13 mouse cellular contexts compared by ENCODE assay signal in genomic region chr2:60864256-60864795, GRCm38 (mm10).
DNase-seq lines count a peak whose midpoint lies in the region; ATAC-seq and TF ChIP-seq lines count a peak whose summit lies in the region.
"Had no signal": no experiment of that assay in that cellular context is flagged by ENCODE, and none has a peak within 500 bp of the region (broad histone marks: within the 10 kb centered on the region; RNA-seq: fewer than 3 reads in every experiment).

No protein-coding gene starts in this region.

- no peak for TF ChIP-seq CTCF in lung, embryonic 14.5 days (IDR thresholded peaks at IDR 0.05; ENCODE audit: low read depth)

- intact Hi-C loops in heart, postnatal 36 days (cut with DNase I), result no loop called here

- peaks cover 56% of the 10 kb centered on the region for H3K4me1 ChIP-seq in heart, embryonic 10.5 days
- peaks cover 19% of the 10 kb centered on the region for H3K4me1 ChIP-seq in lung, embryonic 14.5 days (ENCODE audit: insufficient read depth)
- peaks cover 42% of the 10 kb centered on the region for H3K4me1 ChIP-seq in brown adipose tissue, adult 24 weeks (ENCODE audit: control insufficient read depth, insufficient read depth, insufficient read length, low read length)
- H3K4me1 ChIP-seq in liver, embryonic 16.5 days (ENCODE audit: control insufficient read depth, low read depth, low read length), result peaks cover 34% of the 10 kb centered on the region
- peaks cover 6% of the 10 kb centered on the region for H3K4me1 ChIP-seq in hindbrain, embryonic 12.5 days
- no peaks in the 10 kb centered on the region for H3K4me1 ChIP-seq in forebrain, embryonic 15.5 days
- H3K4me1 ChIP-seq: forebrain, embryonic 13.5 days had no signal

- 65% methylated on average over 5 of the region's 5 CpGs for WGBS in heart, embryonic 10.5 days
- 45% methylated on average over 5 of the region's 5 CpGs for WGBS in lung, embryonic 14.5 days
- 57% methylated on average over 5 of the region's 5 CpGs for WGBS in liver, embryonic 16.5 days (ENCODE audit: insufficient replicate concordance)
- WGBS in hindbrain, embryonic 12.5 days, result 84% methylated on average over 5 of the region's 5 CpGs
- WGBS in forebrain, embryonic 15.5 days, result 76% methylated on average over 5 of the region's 5 CpGs

- ATAC-seq in lung, embryonic 14.5 days (ENCODE audit: insufficient read depth), result no peak
- no peak for ATAC-seq in liver, embryonic 16.5 days (ENCODE audit: low read depth)
- no peak for ATAC-seq in hindbrain, embryonic 12.5 days (ENCODE audit: low FRiP score)
- no peak for ATAC-seq in forebrain, embryonic 15.5 days (replicated peaks)

- 0 out of 2 replicates have a peak overlapping the region, but pooled peaks have one; percentile 47 for H3K27ac ChIP-seq in heart, embryonic 10.5 days
- H3K27ac ChIP-seq in lung, embryonic 14.5 days (ENCODE audit: low read depth), result peak overlapping the region; percentile 7; the same call in 1 of the 2 replicates
- H3K27ac ChIP-seq in brown adipose tissue, adult 24 weeks (replicated peaks; ENCODE audit: low read depth, low read length), result peak overlapping the region; percentile 0; the same call in 1 of the 2 replicates
- H3K27ac ChIP-seq in liver, embryonic 16.5 days (ENCODE audit: low read length), result peak overlapping the region; percentile 69
- H3K27ac ChIP-seq in hindbrain, embryonic 12.5 days, result no peak overlapping the region
- no peak overlapping the region for H3K27ac ChIP-seq in forebrain, embryonic 15.5 days (replicated peaks)
- H3K27ac ChIP-seq: forebrain, embryonic 13.5 days; stomach, embryonic 15.5 days had no signal

- no peak for DNase-seq in heart, embryonic 10.5 days (ENCODE audit: low spot score)
- no peak for DNase-seq in heart, postnatal 36 days
- DNase-seq in lung, embryonic 14.5 days, result no peak
- no peak for DNase-seq in lung, adult 18-20 months
- DNase-seq: adrenal gland, adult 2 months had no signal

- H3K36me3 ChIP-seq in heart, embryonic 10.5 days, result peaks cover 24% of the 10 kb centered on the region
- no peaks in the 10 kb centered on the region; the same call in 1 of the 2 replicates for H3K36me3 ChIP-seq in lung, embryonic 14.5 days (ENCODE audit: insufficient read depth)
- no peaks in the 10 kb centered on the region for H3K36me3 ChIP-seq in liver, embryonic 16.5 days (ENCODE audit: control insufficient read depth, insufficient read depth)
- H3K36me3 ChIP-seq in hindbrain, embryonic 12.5 days, result no peaks in the 10 kb centered on the region
- H3K36me3 ChIP-seq in forebrain, embryonic 15.5 days, result no peaks in the 10 kb centered on the region
- H3K36me3 ChIP-seq: stomach, embryonic 15.5 days had no signal

- H3K4me2 ChIP-seq in lung, embryonic 14.5 days, result no peak overlapping the region
- H3K4me2 ChIP-seq in liver, embryonic 16.5 days (ENCODE audit: low read depth, low read length), result no peak overlapping the region
- H3K4me2 ChIP-seq in hindbrain, embryonic 12.5 days (replicated peaks), result no peak overlapping the region
- no peak overlapping the region for H3K4me2 ChIP-seq in forebrain, embryonic 15.5 days (replicated peaks)
- H3K4me2 ChIP-seq: forebrain, embryonic 13.5 days; stomach, embryonic 15.5 days had no signal

- no peaks in the 10 kb centered on the region for H3K27me3 ChIP-seq in heart, embryonic 10.5 days (ENCODE audit: insufficient read depth, poor library complexity, severe bottlenecking)
- H3K27me3 ChIP-seq in lung, embryonic 14.5 days (ENCODE audit: insufficient read depth, low read length), result no peaks in the 10 kb centered on the region
- H3K27me3 ChIP-seq in liver, embryonic 16.5 days (ENCODE audit: control insufficient read depth, insufficient read depth, low read depth, low read length), result no peaks in the 10 kb centered on the region
- H3K27me3 ChIP-seq in hindbrain, embryonic 12.5 days, result no peaks in the 10 kb centered on the region
- no peaks in the 10 kb centered on the region; the same call in 1 of the 2 replicates for H3K27me3 ChIP-seq in forebrain, embryonic 15.5 days
- H3K27me3 ChIP-seq: megakaryocyte, embryonic 14.5 days; stomach, embryonic 15.5 days had no signal

- H3K4me3 ChIP-seq in heart, embryonic 10.5 days, result no peak overlapping the region
- no peak overlapping the region for H3K4me3 ChIP-seq in lung, embryonic 14.5 days (ENCODE audit: low read depth, low read length)
- no peak overlapping the region for H3K4me3 ChIP-seq in brown adipose tissue, adult 24 weeks (ENCODE audit: insufficient read depth, low read depth, low read length)
- H3K4me3 ChIP-seq in liver, embryonic 16.5 days (ENCODE audit: low read depth, low read length), result no peak overlapping the region
- no peak overlapping the region for H3K4me3 ChIP-seq in hindbrain, embryonic 12.5 days
- no peak overlapping the region for H3K4me3 ChIP-seq in forebrain, embryonic 15.5 days
- H3K4me3 ChIP-seq: forebrain, embryonic 13.5 days; stomach, embryonic 15.5 days had no signal

- H3K9me3 ChIP-seq in heart, embryonic 10.5 days, result no peaks in the 10 kb centered on the region
- no peaks in the 10 kb centered on the region for H3K9me3 ChIP-seq in lung, embryonic 14.5 days (ENCODE audit: low read depth, low read length)
- H3K9me3 ChIP-seq in liver, embryonic 16.5 days (replicated peaks; ENCODE audit: control insufficient read depth, low read length), result no peaks in the 10 kb centered on the region
- no peaks in the 10 kb centered on the region for H3K9me3 ChIP-seq in hindbrain, embryonic 12.5 days (replicated peaks)
- no peaks in the 10 kb centered on the region for H3K9me3 ChIP-seq in forebrain, embryonic 15.5 days
- H3K9me3 ChIP-seq: forebrain, embryonic 13.5 days; G1E; stomach, embryonic 15.5 days had no signal

- H3K9ac ChIP-seq in lung, embryonic 14.5 days, result no peak overlapping the region
- no peak overlapping the region for H3K9ac ChIP-seq in liver, embryonic 16.5 days (ENCODE audit: low read depth, low read length)
- no peak overlapping the region for H3K9ac ChIP-seq in hindbrain, embryonic 12.5 days
- H3K9ac ChIP-seq in forebrain, embryonic 15.5 days (replicated peaks), result no peak overlapping the region
- H3K9ac ChIP-seq: forebrain, embryonic 13.5 days; stomach, embryonic 15.5 days had no signal

Comparison
In these comparisons a context has a peak if more than half of its experiments do, and no peak if none do; other contexts are left out.
1. H3K27ac ChIP-seq: peak in heart, embryonic 10.5 days (single experiment), lung, embryonic 14.5 days (single experiment), brown adipose tissue, adult 24 weeks (single experiment) and liver, embryonic 16.5 days (single experiment); none in hindbrain, embryonic 12.5 days (single experiment) and forebrain, embryonic 15.5 days (single experiment).